Mouse (Mus musculus) induced T-regulatory cell, adult 2 months (primary cell): ENCODE results near the gene Dennd1b.

Experiments
- DNase-seq: peaks from one replicate; pipeline ENCODE4 v3.0.0-alpha.2; 2012; ENCODE audit warnings: low read depth

Dennd1b gene

GRCm38 (mm10) chr1:138962266-138963101 is 751 bp upstream of the Dennd1b start:
- no peak for DNase-seq

- peak; percentile 75 for DNase-seq
These were observed 728 bp downstream of the Dennd1b start for GRCm38 (mm10) chr1:138963868-138964458.

GRCm38 (mm10) chr1:138965069-138965468 is 1.8 kb downstream of the Dennd1b start:
- DNase-seq = no peak

- DNase-seq = no peak
These were observed 2.3 kb downstream of the Dennd1b start for GRCm38 (mm10) chr1:138965511-138965910.

GRCm38 (mm10) chr1:138967450-138967849 is 4.2 kb downstream of the Dennd1b start:
- DNase-seq = no peak

- no peak for DNase-seq
These were observed 6.8 kb downstream of the Dennd1b start for GRCm38 (mm10) chr1:138970053-138970452.

GRCm38 (mm10) chr1:138973541-138974224 is 10.4 kb downstream of the Dennd1b start:
- DNase-seq = peak; percentile 82

GRCm38 (mm10) chr1:138974836-138975235 is 11.6 kb downstream of the Dennd1b start:
- DNase-seq = no peak

- DNase-seq = peak; percentile 74
These were observed 12.7 kb downstream of the Dennd1b start for GRCm38 (mm10) chr1:138975945-138976344.

- no peak for DNase-seq
These were observed 19.0 kb downstream of the Dennd1b start for GRCm38 (mm10) chr1:138982203-138982602.

GRCm38 (mm10) chr1:138982611-138983010 is 19.4 kb downstream of the Dennd1b start:
- no peak for DNase-seq

GRCm38 (mm10) chr1:138983064-138983463 is 19.8 kb downstream of the Dennd1b start:
- DNase-seq = no peak

GRCm38 (mm10) chr1:138983465-138983864 is 20.2 kb downstream of the Dennd1b start:
- DNase-seq = no peak

- no peak for DNase-seq
These were observed 20.9 kb downstream of the Dennd1b start for GRCm38 (mm10) chr1:138984161-138984560.

- no peak for DNase-seq
These were observed 29.3 kb downstream of the Dennd1b start for GRCm38 (mm10) chr1:138992384-138993138.

GRCm38 (mm10) chr1:138995621-138996380 is 32.6 kb downstream of the Dennd1b start:
- no peak for DNase-seq

- no peak for DNase-seq
These were observed 33.4 kb downstream of the Dennd1b start for GRCm38 (mm10) chr1:138996663-138997062.

GRCm38 (mm10) chr1:139000675-139001379 is 37.6 kb downstream of the Dennd1b start:
- DNase-seq = no peak

- DNase-seq = no peak
These were observed 40.3 kb downstream of the Dennd1b start for GRCm38 (mm10) chr1:139003503-139003902.

- no peak for DNase-seq
These were observed 42.8 kb downstream of the Dennd1b start for GRCm38 (mm10) chr1:139006000-139006399.

- DNase-seq = no peak
These were observed 44.2 kb downstream of the Dennd1b start for GRCm38 (mm10) chr1:139007475-139007874.
